ENCODE assay signal across 8 mouse cellular contexts in the genomic region with DNA sequence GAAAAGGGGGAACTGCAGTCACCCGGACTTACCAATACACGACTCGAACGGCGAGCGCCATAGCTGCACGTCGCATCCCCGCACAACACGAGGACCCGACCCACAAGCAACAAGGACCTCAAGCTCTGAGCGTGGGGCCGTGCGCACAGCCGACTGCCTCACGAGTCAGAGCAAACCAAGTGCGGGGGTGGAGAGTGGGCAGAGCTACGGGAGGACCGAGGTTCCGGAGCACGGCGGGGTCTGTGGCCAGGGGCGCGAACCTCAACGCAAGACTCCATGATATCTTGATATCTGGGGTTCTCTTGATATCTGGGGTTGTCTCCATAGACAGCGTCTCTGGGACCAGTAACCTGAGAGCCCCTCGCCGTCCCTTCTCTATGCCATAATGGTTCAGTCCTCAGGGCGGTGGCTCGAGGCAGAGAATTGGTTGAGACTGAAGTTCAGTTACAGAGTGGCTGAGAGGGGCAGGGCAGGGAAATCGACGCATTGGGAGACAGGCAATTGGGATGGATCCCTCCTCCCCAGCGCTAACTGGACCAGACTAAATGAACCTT. TPM values are rescaled to one million over a fixed set of nuclear protein-coding genes. Genes with fewer than 3 reads are reported as not detected.
DNase-seq lines count a peak whose midpoint lies in the region; ATAC-seq and TF ChIP-seq lines count a peak whose summit lies in the region.

A gene (minus strand): TSS at position 183 of the 554 bp plus-strand sequence.

- peak; percentile 94 for TF ChIP-seq POLR2A in cortical plate, adult 2 months (IDR thresholded peaks at IDR 0.05; ENCODE audit: extremely low read depth, insufficient read depth, low read length)

- ATAC-seq in activated CD4-positive, CD25-positive, alpha-beta regulatory T cell, adult 4 months: peak; percentile 90
- peak; percentile 94 for ATAC-seq in megakaryocyte progenitor cell, adult 5-6 weeks (replicated peaks; ENCODE audit: poor library complexity)

- peak within 1 kb of the TSS; percentile 90 for H3K4me3 ChIP-seq in cortical plate, adult 2 months (ENCODE audit: insufficient read depth, low read length)

- H3K27ac ChIP-seq in cortical plate, adult 2 months (ENCODE audit: insufficient read depth, low read length): peak within 1 kb of the TSS; percentile 99

- peaks cover 2% of the 10 kb centered on the region; the same call in 1 of the 2 replicates for H3K4me1 ChIP-seq in cortical plate, adult 2 months (ENCODE audit: control insufficient read depth, insufficient read depth, low read length)

- TF ChIP-seq CTCF in cortical plate, adult 2 months (IDR thresholded peaks at IDR 0.05; ENCODE audit: extremely low read depth, insufficient read depth, low read length): no peak

- peak; percentile 85 for DNase-seq in gastrocnemius, postnatal 10 days
- DNase-seq in induced T-regulatory cell, adult 2 months (ENCODE audit: low read depth): peak; percentile 97
- DNase-seq in left cerebral cortex, adult 9 months (ENCODE audit: low spot score in 2 of 2): peak; percentile 80 to 93
- peak; percentile 94 for DNase-seq in right cerebral cortex, postnatal 14 days
- DNase-seq in urinary bladder, postnatal 36 days (ENCODE audit: low spot score in 2 of 2): peak; percentile 87 to 88

RNA-seq across cellular contexts. Expression of the gene that starts here (rescaled TPM):
- 100 to 1,000 TPM; 824 to 866 TPM for polyA plus RNA-seq in activated CD4-positive, CD25-positive, alpha-beta regulatory T cell, adult 4 months (2017; shearing (Covaris generic))
- polyA plus RNA-seq in cortical plate, adult 2 months (2012; rRNA removed): 1,858 and 2,021 TPM in 2 replicates
- 100 to 1,000 TPM; 672 to 685 TPM for total RNA-seq in gastrocnemius, postnatal 10 days (2021)
- total RNA-seq in megakaryocyte progenitor cell, adult 5-6 weeks (2015): 69.8 and 85.4 TPM in 2 replicates
- 23.7 and 30.0 TPM in 2 replicates for total RNA-seq in megakaryocyte progenitor cell, adult 5-6 weeks (2017)

Comparison
In these comparisons a context has a peak if more than half of its experiments do, and no peak if none do; other contexts are left out.
1. Peak in every context shown above with its lines: DNase-seq, ATAC-seq, H3K4me3 ChIP-seq and H3K27ac ChIP-seq.
2. RNA of the gene that starts here (total RNA-seq): 672 to 685 TPM in gastrocnemius, postnatal 10 days; 23.7 to 85.4 TPM in megakaryocyte progenitor cell, adult 5-6 weeks; every median in the first group is over 4 times any median in the second.